Mouse (Mus musculus): Measurements from ENCODE around the gene Hao2. TPM values are rescaled to one million over a fixed set of nuclear protein-coding genes. Genes with fewer than 3 reads are reported as not detected.

The Hao2 gene
- polyA plus RNA-seq (2012; rRNA removed), result not detected in 2 replicates

- no peak within 1 kb of the TSS for H3K27ac ChIP-seq (ENCODE audit: insufficient read depth, low read length)
Observed at GRCm38 (mm10) chr3:98893057-98893772, at the start of gene Hao2. Gene Hao2 (minus strand): TSS chr3:98893239.

GRCm38 (mm10) chr3:98941601-98942000 lies 48.6 kb upstream of the Hao2 start:
- Histone ChIP-seq H3K4me1 (ENCODE audit: control insufficient read depth, insufficient read depth, low read length) (no peaks in the 10 kb centered on the region), H3K4me3 (ENCODE audit: insufficient read depth, low read length) (no peak overlapping the region), H3K27ac (ENCODE audit: insufficient read depth, low read length) (no peak overlapping the region)
- TF ChIP-seq POLR2A (IDR thresholded peaks at IDR 0.05; ENCODE audit: extremely low read depth, insufficient read depth, low read length), result no peak
- TF ChIP-seq CTCF (IDR thresholded peaks at IDR 0.05; ENCODE audit: extremely low read depth, insufficient read depth, low read length), result no peak

More at GRCm38 (mm10) chr3:98893057-98893772, at the start of gene Hao2:
- Histone ChIP-seq H3K4me3 (ENCODE audit: insufficient read depth, low read length) (no peak within 1 kb of the TSS), H3K4me1 (ENCODE audit: control insufficient read depth, insufficient read depth, low read length) (no peaks in the 10 kb centered on the region)
- no peak for TF ChIP-seq CTCF (IDR thresholded peaks at IDR 0.05; ENCODE audit: extremely low read depth, insufficient read depth, low read length)
- no peak for TF ChIP-seq POLR2A (IDR thresholded peaks at IDR 0.05; ENCODE audit: extremely low read depth, insufficient read depth, low read length)

- H3K27ac ChIP-seq (ENCODE audit: insufficient read depth, low read length), result no peak overlapping the region
- TF ChIP-seq CTCF (IDR thresholded peaks at IDR 0.05; ENCODE audit: extremely low read depth, insufficient read depth, low read length), result no peak
- no peak for TF ChIP-seq POLR2A (IDR thresholded peaks at IDR 0.05; ENCODE audit: extremely low read depth, insufficient read depth, low read length)
- no peak overlapping the region for H3K4me3 ChIP-seq (ENCODE audit: insufficient read depth, low read length)
- H3K4me1 ChIP-seq (ENCODE audit: control insufficient read depth, insufficient read depth, low read length), result no peaks in the 10 kb centered on the region
Observed at GRCm38 (mm10) chr3:98941066-98941551, 48.1 kb upstream of the Hao2 start.

- no peak for TF ChIP-seq POLR2A (IDR thresholded peaks at IDR 0.05; ENCODE audit: extremely low read depth, insufficient read depth, low read length)
- no peak for TF ChIP-seq CTCF (IDR thresholded peaks at IDR 0.05; ENCODE audit: extremely low read depth, insufficient read depth, low read length)
- no peak overlapping the region for H3K4me3 ChIP-seq (ENCODE audit: insufficient read depth, low read length)
- no peak overlapping the region for H3K27ac ChIP-seq (ENCODE audit: insufficient read depth, low read length)
- H3K4me1 ChIP-seq (ENCODE audit: control insufficient read depth, insufficient read depth, low read length), result no peaks in the 10 kb centered on the region
Observed at GRCm38 (mm10) chr3:98940225-98940624, 47.2 kb upstream of the Hao2 start.

GRCm38 (mm10) chr3:98936446-98936845 lies 43.4 kb upstream of the Hao2 start:
- Histone ChIP-seq H3K4me3 (ENCODE audit: insufficient read depth, low read length) (no peak overlapping the region), H3K4me1 (ENCODE audit: control insufficient read depth, insufficient read depth, low read length) (no peaks in the 10 kb centered on the region), H3K27ac (ENCODE audit: insufficient read depth, low read length) (no peak overlapping the region)
- no peak for TF ChIP-seq POLR2A (IDR thresholded peaks at IDR 0.05; ENCODE audit: extremely low read depth, insufficient read depth, low read length)
- TF ChIP-seq CTCF (IDR thresholded peaks at IDR 0.05; ENCODE audit: extremely low read depth, insufficient read depth, low read length), result no peak

- Histone ChIP-seq H3K4me1 (ENCODE audit: control insufficient read depth, insufficient read depth, low read length) (no peaks in the 10 kb centered on the region), H3K27ac (ENCODE audit: insufficient read depth, low read length) (no peak overlapping the region), H3K4me3 (ENCODE audit: insufficient read depth, low read length) (no peak overlapping the region)
- TF ChIP-seq POLR2A (IDR thresholded peaks at IDR 0.05; ENCODE audit: extremely low read depth, insufficient read depth, low read length) (no peak), CTCF (IDR thresholded peaks at IDR 0.05; ENCODE audit: extremely low read depth, insufficient read depth, low read length) (no peak)
Observed at GRCm38 (mm10) chr3:98934601-98935000, 41.6 kb upstream of the Hao2 start.

- TF ChIP-seq CTCF (IDR thresholded peaks at IDR 0.05; ENCODE audit: extremely low read depth, insufficient read depth, low read length) (no peak), POLR2A (IDR thresholded peaks at IDR 0.05; ENCODE audit: extremely low read depth, insufficient read depth, low read length) (no peak)
- no peak overlapping the region for H3K4me3 ChIP-seq (ENCODE audit: insufficient read depth, low read length)
- H3K4me1 ChIP-seq (ENCODE audit: control insufficient read depth, insufficient read depth, low read length), result no peaks in the 10 kb centered on the region
Observed at GRCm38 (mm10) chr3:98934041-98934440, 41.0 kb upstream of the Hao2 start.

GRCm38 (mm10) chr3:98932421-98932820 lies 39.4 kb upstream of the Hao2 start:
- TF ChIP-seq POLR2A (IDR thresholded peaks at IDR 0.05; ENCODE audit: extremely low read depth, insufficient read depth, low read length) (no peak), CTCF (IDR thresholded peaks at IDR 0.05; ENCODE audit: extremely low read depth, insufficient read depth, low read length) (no peak)
- no peak overlapping the region for H3K4me3 ChIP-seq (ENCODE audit: insufficient read depth, low read length)
- H3K27ac ChIP-seq (ENCODE audit: insufficient read depth, low read length), result no peak overlapping the region
- H3K4me1 ChIP-seq (ENCODE audit: control insufficient read depth, insufficient read depth, low read length), result no peaks in the 10 kb centered on the region

More at GRCm38 (mm10) chr3:98934041-98934440, 41.0 kb upstream of the Hao2 start:
- no peak overlapping the region for H3K27ac ChIP-seq (ENCODE audit: insufficient read depth, low read length)

GRCm38 (mm10) chr3:98931836-98932235 lies 38.8 kb upstream of the Hao2 start:
- no peaks in the 10 kb centered on the region for H3K4me1 ChIP-seq (ENCODE audit: control insufficient read depth, insufficient read depth, low read length)
- TF ChIP-seq CTCF (IDR thresholded peaks at IDR 0.05; ENCODE audit: extremely low read depth, insufficient read depth, low read length) (no peak), POLR2A (IDR thresholded peaks at IDR 0.05; ENCODE audit: extremely low read depth, insufficient read depth, low read length) (no peak)
- H3K4me3 ChIP-seq (ENCODE audit: insufficient read depth, low read length), result no peak overlapping the region
- no peak overlapping the region for H3K27ac ChIP-seq (ENCODE audit: insufficient read depth, low read length)

- TF ChIP-seq POLR2A (IDR thresholded peaks at IDR 0.05; ENCODE audit: extremely low read depth, insufficient read depth, low read length) (no peak), CTCF (IDR thresholded peaks at IDR 0.05; ENCODE audit: extremely low read depth, insufficient read depth, low read length) (no peak)
- Histone ChIP-seq H3K4me1 (ENCODE audit: control insufficient read depth, insufficient read depth, low read length) (no peaks in the 10 kb centered on the region), H3K27ac (ENCODE audit: insufficient read depth, low read length) (no peak overlapping the region), H3K4me3 (ENCODE audit: insufficient read depth, low read length) (no peak overlapping the region)
Observed at GRCm38 (mm10) chr3:98920417-98920816, 27.4 kb upstream of the Hao2 start.
